Mouse (Mus musculus): ENCODE data around the gene Apol9b. TPM values are rescaled to one million over a fixed set of nuclear protein-coding genes. Genes with fewer than 3 reads are reported as not detected.

Apol9b gene
- total RNA-seq, 1 experiment from 2014 or later: not detected

DNA sequence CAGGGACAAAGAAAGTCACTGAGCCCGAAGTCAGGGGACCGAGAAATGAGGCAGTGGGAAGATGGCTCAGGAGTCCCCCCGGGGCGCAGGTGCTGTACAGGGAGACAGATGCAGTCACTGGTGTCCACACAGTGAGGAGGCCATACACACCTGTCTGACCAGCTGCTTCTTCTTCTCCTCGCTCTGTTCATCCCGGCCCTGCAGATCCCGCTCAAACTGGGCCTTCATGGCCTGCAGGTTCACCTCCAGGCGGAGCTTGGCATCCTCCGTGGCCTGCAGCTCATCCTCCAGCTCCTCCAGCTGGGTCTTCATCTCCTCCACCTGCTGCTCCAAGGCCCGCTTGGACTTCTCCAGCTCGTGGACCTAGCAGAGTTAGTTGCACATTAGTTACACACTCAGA, 38.1 kb downstream of the Apol9b start:
- no peak for ATAC-seq (replicated peaks; ENCODE audit: insufficient number of reproducible peaks, low FRiP score, low TSS enrichment, poor library complexity, severe bottlenecking)

DNA sequence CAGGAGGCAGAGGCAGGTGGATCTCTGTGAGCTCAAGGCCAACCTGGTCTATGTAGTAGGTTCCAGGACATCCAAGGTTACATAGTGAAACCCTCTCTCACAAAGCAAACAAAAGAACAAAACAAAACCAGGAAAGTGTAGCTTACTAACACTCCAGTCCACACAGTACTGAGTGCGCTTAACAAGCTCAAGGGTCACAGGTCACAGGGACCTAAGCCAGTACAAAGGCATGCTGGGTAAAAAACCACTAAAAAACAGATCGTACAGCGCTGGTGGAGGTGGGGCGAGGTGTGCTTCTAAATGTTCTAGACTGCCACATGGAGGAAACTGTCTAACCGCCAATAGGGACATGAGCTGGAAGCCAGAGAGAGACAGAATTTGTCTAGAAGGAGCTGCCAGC, 41.5 kb downstream of the Apol9b start:
- ATAC-seq (replicated peaks; ENCODE audit: insufficient number of reproducible peaks, low FRiP score, low TSS enrichment, poor library complexity, severe bottlenecking): no peak

DNA sequence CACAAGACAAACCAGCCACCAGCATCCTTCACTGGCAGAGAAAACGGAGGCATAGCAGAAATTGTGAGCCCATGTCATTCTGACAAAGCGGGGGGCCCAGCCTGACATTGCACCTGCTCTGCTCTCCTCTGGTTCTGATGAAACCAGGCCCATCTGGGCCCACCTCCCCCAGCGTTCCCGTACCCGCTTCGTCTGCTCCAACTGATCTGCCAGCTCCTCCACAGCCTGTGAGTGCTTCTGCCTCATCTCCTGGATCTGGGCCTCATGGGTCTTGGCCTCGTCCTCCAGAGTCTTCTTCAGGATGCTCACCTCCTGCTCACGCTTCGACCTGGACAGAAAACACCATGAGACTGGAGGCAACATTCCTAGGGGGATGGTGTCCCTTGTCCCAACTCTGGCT, 42.1 kb downstream of the Apol9b start:
- no peak for ATAC-seq (replicated peaks; ENCODE audit: insufficient number of reproducible peaks, low FRiP score, low TSS enrichment, poor library complexity, severe bottlenecking)

DNA sequence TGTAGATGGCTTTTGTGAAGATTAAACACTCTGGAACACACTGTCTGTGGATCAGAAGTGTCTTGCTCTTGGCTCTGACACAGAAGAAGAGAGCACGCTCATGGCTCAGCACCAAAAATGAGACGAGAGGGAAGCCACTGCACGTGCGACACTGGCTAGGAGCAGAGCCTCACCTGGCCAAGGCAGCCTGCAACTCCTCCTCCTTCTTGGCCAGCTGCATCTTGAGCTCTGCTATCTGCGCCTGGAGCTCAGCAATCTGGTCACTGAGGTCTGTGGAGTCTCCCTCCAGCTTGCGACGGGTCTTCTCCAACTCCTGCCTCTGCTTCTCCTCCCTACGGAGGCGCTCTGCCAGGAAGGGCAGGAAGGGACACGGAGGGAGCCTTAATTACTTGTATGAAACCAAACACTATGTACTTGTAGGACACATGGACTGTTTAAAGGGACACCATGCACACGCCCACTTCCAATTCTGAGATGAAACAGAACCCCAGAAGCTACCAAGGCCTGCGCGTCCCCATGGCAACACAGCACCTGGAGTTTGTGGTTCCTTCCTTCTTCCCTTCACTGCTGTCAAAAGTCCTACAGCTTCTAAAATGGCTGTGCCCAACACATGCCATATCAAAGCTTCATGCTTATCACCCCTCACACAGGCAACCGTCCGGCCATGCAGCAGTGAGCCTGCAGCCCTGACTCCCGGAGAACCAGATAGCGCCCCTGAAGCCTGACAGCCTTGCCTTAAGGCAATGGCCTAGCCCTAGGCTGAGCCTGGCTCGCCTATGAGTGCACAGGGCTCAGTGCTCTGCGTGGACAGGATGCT, 44.5 kb downstream of the Apol9b start:
- 0 out of 2 replicates have a peak, but pooled peaks have one; percentile 3 for ATAC-seq (replicated peaks; ENCODE audit: insufficient number of reproducible peaks, low FRiP score, low TSS enrichment, poor library complexity, severe bottlenecking)

DNA sequence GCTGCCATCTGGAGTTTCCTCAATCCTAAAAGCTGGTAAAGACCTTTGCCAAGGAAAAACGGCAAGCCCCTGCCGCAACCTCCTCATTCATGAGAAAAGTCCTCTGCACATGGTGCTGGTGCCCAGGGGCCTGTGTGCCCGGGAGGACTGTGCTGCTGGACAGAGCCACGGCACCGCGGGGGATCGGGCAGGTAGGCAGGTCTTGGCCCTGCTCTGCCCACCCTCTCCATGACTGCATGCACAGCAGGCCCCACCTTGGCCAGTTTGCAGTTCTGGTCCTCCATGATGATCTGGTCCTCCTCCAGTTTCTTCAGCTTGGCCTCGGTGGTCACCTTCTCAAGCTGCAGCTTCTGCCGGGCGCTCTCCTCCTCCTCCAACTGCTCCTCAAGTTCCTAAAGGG, 45.5 kb downstream of the Apol9b start:
- no peak for ATAC-seq (replicated peaks; ENCODE audit: insufficient number of reproducible peaks, low FRiP score, low TSS enrichment, poor library complexity, severe bottlenecking)

DNA sequence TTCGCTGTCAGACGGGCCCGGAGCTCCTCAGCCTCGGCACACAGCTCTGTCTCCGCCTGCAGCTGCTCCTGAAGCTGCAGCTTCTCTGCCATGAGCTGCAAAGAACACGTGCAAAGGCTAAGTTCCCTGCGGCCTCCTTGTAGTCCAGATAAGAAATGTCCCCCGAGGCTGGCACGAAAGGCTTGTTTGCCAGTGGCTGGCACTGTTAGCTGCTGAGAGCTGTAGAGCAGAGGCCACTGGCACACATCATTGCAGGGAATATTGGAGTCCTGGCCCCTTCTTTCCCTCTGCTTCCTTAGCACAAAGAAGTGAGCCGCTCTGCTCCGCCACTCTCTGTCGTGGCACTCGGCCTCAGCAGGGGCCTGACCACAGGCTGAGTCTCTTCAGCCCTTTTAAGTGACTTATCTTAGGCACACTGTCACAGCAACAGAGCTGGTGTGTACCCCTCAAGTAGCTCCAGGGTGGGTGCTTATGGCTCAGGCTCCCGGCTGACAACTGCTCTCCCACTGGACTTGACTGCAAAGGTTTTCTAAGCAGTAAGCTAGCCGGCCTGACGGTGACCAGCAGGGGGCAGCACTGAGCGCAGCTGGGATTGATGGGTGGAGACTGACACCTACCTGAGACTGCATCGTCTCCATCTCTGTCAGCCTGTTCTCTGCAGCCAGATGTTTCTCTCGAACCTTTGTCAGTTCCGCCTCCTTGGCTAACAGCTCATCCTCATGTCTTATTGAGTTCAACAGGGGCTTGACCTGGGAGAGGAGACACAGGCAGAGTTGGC, 46.5 kb downstream of the Apol9b start:
- peak; percentile 29; the same call in 1 of the 2 replicates for ATAC-seq (replicated peaks; ENCODE audit: insufficient number of reproducible peaks, low FRiP score, low TSS enrichment, poor library complexity, severe bottlenecking)

DNA sequence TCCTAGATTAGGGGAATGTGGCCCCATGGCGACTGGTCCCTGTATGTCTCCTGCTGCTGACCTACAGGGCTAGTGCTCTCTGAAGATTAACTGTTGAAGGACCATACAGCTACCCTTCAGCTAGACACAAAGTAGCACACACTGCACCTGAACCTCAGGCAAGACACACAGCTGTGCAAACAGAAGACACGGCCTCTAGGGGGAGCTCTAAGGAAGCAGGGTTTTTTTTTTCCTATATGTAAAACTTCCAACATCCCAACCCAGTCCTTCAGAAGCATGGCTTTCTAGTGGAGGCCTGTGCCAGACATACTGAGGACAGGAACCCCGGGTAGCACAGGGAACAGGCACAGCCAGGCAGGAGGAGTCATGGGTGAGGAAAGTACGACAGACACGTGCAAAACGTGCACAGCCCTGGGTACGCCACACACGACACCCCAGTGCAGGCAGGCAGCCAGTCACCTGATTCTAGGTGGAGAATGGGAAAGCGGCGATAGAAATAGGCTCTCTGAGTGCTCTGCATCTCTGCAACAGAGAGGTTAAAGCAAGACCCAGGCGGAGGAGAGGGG, 53.7 kb downstream of the Apol9b start:
- ATAC-seq (replicated peaks; ENCODE audit: insufficient number of reproducible peaks, low FRiP score, low TSS enrichment, poor library complexity, severe bottlenecking): no peak

DNA sequence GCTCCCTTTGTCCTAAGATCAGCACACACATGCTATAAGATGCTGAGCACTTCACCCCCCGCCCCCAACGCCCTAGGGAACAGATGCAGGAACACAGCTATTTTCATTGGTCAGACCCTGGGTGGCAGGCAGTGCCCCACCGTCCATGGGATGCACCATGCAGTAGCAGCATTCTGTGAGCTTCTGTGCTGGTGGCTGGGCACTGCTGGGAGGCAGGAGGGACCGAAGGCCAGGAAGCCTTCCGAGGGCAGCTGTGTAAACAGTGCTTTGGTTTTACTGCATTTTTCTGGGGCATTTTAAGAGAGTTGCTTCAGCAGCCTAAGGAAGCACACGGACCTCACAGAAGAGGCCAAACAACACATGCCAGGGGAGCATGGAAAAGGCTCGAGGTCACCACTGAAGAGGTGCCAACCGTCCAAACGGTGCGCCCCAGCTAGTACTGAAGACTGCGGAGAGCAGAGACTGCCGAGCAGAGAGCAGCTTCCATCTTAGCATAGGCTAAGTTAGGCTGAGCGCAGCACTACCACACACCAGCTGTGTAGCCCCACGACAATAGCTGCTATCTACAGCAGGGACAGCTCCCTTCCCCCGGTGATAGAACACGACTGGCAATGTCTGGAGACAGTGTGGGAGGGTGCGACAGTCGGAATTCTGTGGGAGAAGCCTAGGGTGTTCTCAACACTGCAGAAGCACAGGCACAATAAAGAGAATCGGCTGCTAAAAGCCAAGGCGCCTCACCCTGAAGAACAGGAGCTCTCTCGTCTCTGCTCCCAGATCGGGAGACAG, 55.4 kb downstream of the Apol9b start:
- ATAC-seq (replicated peaks; ENCODE audit: insufficient number of reproducible peaks, low FRiP score, low TSS enrichment, poor library complexity, severe bottlenecking): no peak

DNA sequence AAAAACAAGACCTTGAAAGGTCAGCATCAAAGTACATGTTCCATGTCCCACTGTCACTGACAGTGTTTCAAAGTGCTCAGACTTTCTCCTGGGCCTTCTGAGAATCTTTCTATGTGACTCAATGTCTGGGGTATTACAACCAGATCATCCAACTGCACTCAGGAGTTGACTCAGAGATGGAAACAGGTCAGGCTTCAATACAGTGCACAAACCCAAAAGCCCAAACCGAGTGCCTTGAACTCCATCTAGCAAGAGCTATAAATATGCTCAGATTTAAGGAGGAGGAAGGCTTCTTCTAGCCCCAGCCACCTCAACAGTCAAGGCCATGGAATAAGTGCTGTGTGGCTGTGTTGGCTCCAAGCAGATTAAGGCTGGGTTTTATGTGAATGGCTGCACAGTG, 57.0 kb downstream of the Apol9b start:
- no peak for ATAC-seq (replicated peaks; ENCODE audit: insufficient number of reproducible peaks, low FRiP score, low TSS enrichment, poor library complexity, severe bottlenecking)

Other genes with a start within 250 kb of the Apol9b start
- not detected in 3 replicates for gene Apol11a, start 220.8 kb upstream of the Apol9b start, total RNA-seq (2017)
- 0.78 to 2.2 TPM in 2 of 3 replicates, not detected in the other for gene Apol7c, start 195.7 kb upstream of the Apol9b start, total RNA-seq (2017)
- gene 1700025B11Rik, start 167.1 kb upstream of the Apol9b start, total RNA-seq (2017): not detected in 3 replicates
- not detected in 3 replicates for gene Apol10b, start 132.9 kb upstream of the Apol9b start, total RNA-seq (2017)
- gene Gm36245, start 129.8 kb upstream of the Apol9b start, total RNA-seq (2017): not detected in 3 replicates
- gene Apol11b, start 85.8 kb upstream of the Apol9b start, total RNA-seq (2017): 1.4 to 17.2 TPM (median 11.4 TPM) in 3 replicates
- 11.0 to 44.7 TPM (median 12.7 TPM) in 3 replicates for gene Apol7e, start 30.2 kb upstream of the Apol9b start, total RNA-seq (2017)
- 2.9 to 6.6 TPM (median 4.8 TPM) in 3 replicates for gene Apol8, start 28.0 kb downstream of the Apol9b start, total RNA-seq (2017)
- gene Myh9, start 113.1 kb downstream of the Apol9b start, total RNA-seq (2017): 908 to 1,221 TPM (median 925 TPM) in 3 replicates
- 27.0 to 38.4 TPM (median 33.9 TPM) in 3 replicates for gene Txn2, start 200.0 kb downstream of the Apol9b start, total RNA-seq (2017)
- 4.6 to 5.4 TPM (median 5.1 TPM) in 3 replicates for gene Foxred2, start 227.7 kb downstream of the Apol9b start, total RNA-seq (2017)
- gene Eif3d, start 241.8 kb downstream of the Apol9b start, total RNA-seq (2017): 119 to 136 TPM (median 124 TPM) in 3 replicates